Mouse (Mus musculus): ENCODE data around the gene Ccdc169.
A peak's percentile ranks its signal among the peaks of the same experiment; 100 is the strongest.
"Not testable (repeated sequence)": the region's sequence is repeated elsewhere in the genome, so short reads cannot be mapped to it uniquely, and the experiment has no call there.

Ccdc169 gene

GRCm38 (mm10) chr3:55194792-55195191, 57.7 kb downstream of the Ccdc169 start:
- no peak for TF ChIP-seq NANOG (IDR thresholded peaks at IDR 0.05; ENCODE audit: borderline replicate concordance, low read length)
- TF ChIP-seq CTCF (conservative IDR thresholded peaks at IDR 0.05; ENCODE audit: low read length) = no peak
- TF ChIP-seq POU5F1 (IDR thresholded peaks at IDR 0.05; ENCODE audit: borderline replicate concordance, low read length) = no peak
- H3K36me3 ChIP-seq (ENCODE audit: insufficient read depth, low read length) = peaks cover 29% of the 10 kb centered on the region
- H3K27me3 ChIP-seq (ENCODE audit: insufficient read depth, low read length) = no peaks in the 10 kb centered on the region
- H3K4me1 ChIP-seq (replicated peaks; ENCODE audit: low read depth, low read length) = no peaks in the 10 kb centered on the region
- H3K9me3 ChIP-seq (ENCODE audit: low read length) = no peaks in the 10 kb centered on the region
- H3K4me3 ChIP-seq (replicated peaks; ENCODE audit: low read length) = no peak overlapping the region

GRCm38 (mm10) chr3:55195581-55196327, 58.6 kb downstream of the Ccdc169 start:
- no peak overlapping the region for H3K4me3 ChIP-seq (replicated peaks; ENCODE audit: low read length)

DNA sequence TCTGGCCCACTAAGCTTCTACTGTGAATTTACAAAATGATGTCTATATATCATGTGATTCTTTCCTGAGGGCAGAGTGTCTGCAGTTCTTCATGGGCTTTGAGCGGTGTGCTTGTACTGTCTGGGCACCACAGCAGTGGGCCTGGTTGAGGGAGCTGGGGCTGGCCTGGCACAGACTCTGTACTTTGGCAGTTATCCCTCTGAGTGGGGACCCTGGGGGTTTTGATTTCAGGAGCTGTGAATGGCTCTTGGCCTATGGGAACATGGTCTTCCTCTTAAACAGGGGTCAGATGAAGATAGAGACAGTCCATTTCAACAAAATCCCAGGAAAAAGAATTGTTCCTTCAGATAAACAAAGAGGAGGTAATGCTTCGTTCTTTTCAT, 59.2 kb downstream of the Ccdc169 start:
- TF ChIP-seq NANOG (IDR thresholded peaks at IDR 0.05; ENCODE audit: borderline replicate concordance, low read length) (no peak), CTCF (conservative IDR thresholded peaks at IDR 0.05; ENCODE audit: low read length) (no peak), POU5F1 (IDR thresholded peaks at IDR 0.05; ENCODE audit: borderline replicate concordance, low read length) (no peak)
- Histone ChIP-seq H3K4me1 (replicated peaks; ENCODE audit: low read depth, low read length) (no peaks in the 10 kb centered on the region), H3K36me3 (ENCODE audit: insufficient read depth, low read length) (peaks cover 29% of the 10 kb centered on the region), H3K4me3 (replicated peaks; ENCODE audit: low read length) (no peak overlapping the region), H3K9me3 (ENCODE audit: low read length) (no peaks in the 10 kb centered on the region), H3K27me3 (ENCODE audit: insufficient read depth, low read length) (no peaks in the 10 kb centered on the region)

More at GRCm38 (mm10) chr3:55195581-55196327, 58.6 kb downstream of the Ccdc169 start:
- Histone ChIP-seq H3K36me3 (ENCODE audit: insufficient read depth, low read length) (peaks cover 29% of the 10 kb centered on the region), H3K9me3 (ENCODE audit: low read length) (no peaks in the 10 kb centered on the region), H3K4me1 (replicated peaks; ENCODE audit: low read depth, low read length) (no peaks in the 10 kb centered on the region), H3K27me3 (ENCODE audit: insufficient read depth, low read length) (no peaks in the 10 kb centered on the region)
- TF ChIP-seq NANOG (IDR thresholded peaks at IDR 0.05; ENCODE audit: borderline replicate concordance, low read length) (no peak), POU5F1 (IDR thresholded peaks at IDR 0.05; ENCODE audit: borderline replicate concordance, low read length) (no peak), CTCF (conservative IDR thresholded peaks at IDR 0.05; ENCODE audit: low read length) (no peak)

DNA sequence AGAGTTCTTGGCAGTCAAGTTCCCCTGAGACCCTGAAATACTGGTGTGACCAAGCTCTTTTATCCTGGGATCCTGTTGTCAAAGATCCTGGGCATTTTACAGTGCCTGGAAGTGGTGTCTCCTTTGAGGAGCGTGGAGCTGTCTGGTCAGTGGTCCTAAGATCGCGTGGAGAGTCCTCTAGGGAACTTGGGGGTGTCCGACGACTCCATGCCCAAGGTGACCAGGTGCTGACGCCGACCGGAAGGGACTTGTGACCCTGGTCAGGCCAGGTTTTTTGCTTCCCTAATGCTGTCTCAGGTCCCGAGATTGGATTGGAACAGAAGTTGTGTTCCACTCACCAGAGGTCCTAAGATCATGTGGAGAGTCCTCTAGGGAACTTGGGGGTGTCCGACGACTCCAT, 66.5 kb downstream of the Ccdc169 start:
- H3K9me3 ChIP-seq (ENCODE audit: low read length); H3K4me3 ChIP-seq (replicated peaks; ENCODE audit: low read length); H3K4me1 ChIP-seq (replicated peaks; ENCODE audit: low read depth, low read length); H3K27me3 ChIP-seq (ENCODE audit: insufficient read depth, low read length): not testable (repeated sequence)
- peaks cover 30% of the 10 kb centered on the region for H3K36me3 ChIP-seq (ENCODE audit: insufficient read depth, low read length)

DNA sequence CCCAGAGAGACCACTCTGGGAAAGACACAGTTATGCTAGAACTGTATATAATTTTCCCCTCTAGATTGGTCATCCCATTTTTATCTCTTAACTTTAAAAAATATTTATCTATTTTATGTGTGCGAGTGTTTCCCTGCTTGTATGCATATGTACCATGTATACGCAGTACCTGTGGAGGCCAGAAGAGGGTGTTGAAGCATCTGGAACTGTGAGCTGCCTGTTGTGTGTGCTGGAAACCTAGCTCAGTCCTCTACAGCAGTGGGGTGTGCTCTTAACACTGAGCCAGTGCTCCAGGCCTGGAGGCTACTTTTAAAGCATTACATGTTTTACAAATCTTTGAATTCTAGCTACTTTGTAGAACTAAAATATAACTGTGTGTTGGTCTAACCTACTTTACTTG, 69.3 kb downstream of the Ccdc169 start:
- no peak overlapping the region for H3K4me3 ChIP-seq (replicated peaks; ENCODE audit: low read length)
- TF ChIP-seq CTCF (conservative IDR thresholded peaks at IDR 0.05; ENCODE audit: low read length) = peak; percentile 32
- TF ChIP-seq POU5F1 (IDR thresholded peaks at IDR 0.05; ENCODE audit: borderline replicate concordance, low read length) = no peak
- no peak for TF ChIP-seq NANOG (IDR thresholded peaks at IDR 0.05; ENCODE audit: borderline replicate concordance, low read length)
- no peaks in the 10 kb centered on the region for H3K4me1 ChIP-seq (replicated peaks; ENCODE audit: low read depth, low read length)
- peaks cover 9% of the 10 kb centered on the region for H3K9me3 ChIP-seq (ENCODE audit: low read length)
- H3K36me3 ChIP-seq (ENCODE audit: insufficient read depth, low read length) = peaks cover 36% of the 10 kb centered on the region
- no peaks in the 10 kb centered on the region for H3K27me3 ChIP-seq (ENCODE audit: insufficient read depth, low read length)

GRCm38 (mm10) chr3:55207665-55208064, 70.5 kb downstream of the Ccdc169 start:
- no peaks in the 10 kb centered on the region for H3K27me3 ChIP-seq (ENCODE audit: insufficient read depth, low read length)
- H3K36me3 ChIP-seq (ENCODE audit: insufficient read depth, low read length) = peaks cover 36% of the 10 kb centered on the region
- TF ChIP-seq NANOG (IDR thresholded peaks at IDR 0.05; ENCODE audit: borderline replicate concordance, low read length) = no peak
- H3K4me3 ChIP-seq (replicated peaks; ENCODE audit: low read length) = no peak overlapping the region
- H3K9me3 ChIP-seq (ENCODE audit: low read length) = peaks cover 9% of the 10 kb centered on the region
- H3K4me1 ChIP-seq (replicated peaks; ENCODE audit: low read depth, low read length) = no peaks in the 10 kb centered on the region

DNA sequence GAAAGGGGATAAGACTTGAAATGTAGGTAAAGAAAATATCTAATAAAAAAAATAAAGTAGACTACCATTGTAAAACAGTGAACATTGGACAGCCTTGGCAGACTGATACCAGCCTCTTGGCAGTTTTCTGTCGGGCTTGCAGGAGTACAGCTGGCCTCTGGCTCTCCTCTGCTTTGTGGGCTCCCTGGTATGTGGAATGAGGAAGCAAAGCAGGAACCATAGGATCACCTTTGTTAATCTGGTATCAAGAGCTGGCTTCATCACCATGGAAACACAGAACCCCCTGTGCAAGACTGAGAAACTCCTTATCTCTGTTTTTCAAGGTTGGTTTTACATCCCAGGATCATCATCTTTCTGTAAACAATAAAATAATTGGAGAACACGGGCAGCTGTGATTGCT, 75.1 kb downstream of the Ccdc169 start:
- no peaks in the 10 kb centered on the region for H3K4me1 ChIP-seq (replicated peaks; ENCODE audit: low read depth, low read length)
- no peak overlapping the region for H3K4me3 ChIP-seq (replicated peaks; ENCODE audit: low read length)
- H3K27me3 ChIP-seq (ENCODE audit: insufficient read depth, low read length) = no peaks in the 10 kb centered on the region
- peaks cover 17% of the 10 kb centered on the region for H3K36me3 ChIP-seq (ENCODE audit: insufficient read depth, low read length)
- H3K9me3 ChIP-seq (ENCODE audit: low read length) = no peaks in the 10 kb centered on the region
- no peak for TF ChIP-seq POU5F1 (IDR thresholded peaks at IDR 0.05; ENCODE audit: borderline replicate concordance, low read length)
- TF ChIP-seq NANOG (IDR thresholded peaks at IDR 0.05; ENCODE audit: borderline replicate concordance, low read length) = no peak
- TF ChIP-seq CTCF (conservative IDR thresholded peaks at IDR 0.05; ENCODE audit: low read length) = no peak

DNA sequence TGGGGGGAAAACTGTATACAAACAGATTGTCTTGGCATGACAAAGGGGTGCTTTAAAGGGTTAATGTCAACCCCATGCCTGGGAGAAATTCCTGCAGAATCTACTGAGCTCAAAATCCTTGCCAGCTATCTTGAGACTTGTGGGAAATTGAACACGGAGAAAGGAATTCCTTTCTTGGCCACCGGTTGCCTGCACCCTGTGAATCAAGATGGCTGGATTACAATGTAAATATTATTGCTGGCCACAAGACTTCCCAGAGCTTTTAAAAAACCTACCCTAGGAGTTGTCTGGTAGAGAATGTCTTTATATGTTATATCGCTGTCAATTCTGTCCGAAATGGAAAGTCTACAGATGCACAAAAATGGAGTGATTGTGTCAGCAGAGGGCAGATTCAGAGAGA, 76.6 kb downstream of the Ccdc169 start:
- H3K9me3 ChIP-seq (ENCODE audit: low read length) = no peaks in the 10 kb centered on the region
- no peaks in the 10 kb centered on the region for H3K27me3 ChIP-seq (ENCODE audit: insufficient read depth, low read length)
- peaks cover 4% of the 10 kb centered on the region; the same call in 1 of the 2 replicates for H3K36me3 ChIP-seq (ENCODE audit: insufficient read depth, low read length)
- TF ChIP-seq POU5F1 (IDR thresholded peaks at IDR 0.05; ENCODE audit: borderline replicate concordance, low read length) = no peak
- TF ChIP-seq NANOG (IDR thresholded peaks at IDR 0.05; ENCODE audit: borderline replicate concordance, low read length) = no peak
- no peak for TF ChIP-seq CTCF (conservative IDR thresholded peaks at IDR 0.05; ENCODE audit: low read length)
- H3K4me1 ChIP-seq (replicated peaks; ENCODE audit: low read depth, low read length) = no peaks in the 10 kb centered on the region
- no peak overlapping the region for H3K4me3 ChIP-seq (replicated peaks; ENCODE audit: low read length)

- Histone ChIP-seq H3K36me3 (ENCODE audit: insufficient read depth, low read length) (no peaks in the 10 kb centered on the region), H3K9me3 (ENCODE audit: low read length) (no peaks in the 10 kb centered on the region), H3K4me1 (replicated peaks; ENCODE audit: low read depth, low read length) (no peaks in the 10 kb centered on the region), H3K27me3 (ENCODE audit: insufficient read depth, low read length) (no peaks in the 10 kb centered on the region), H3K4me3 (replicated peaks; ENCODE audit: low read length) (no peak overlapping the region)
- no peak for TF ChIP-seq CTCF (conservative IDR thresholded peaks at IDR 0.05; ENCODE audit: low read length)
These were observed 77.3 kb downstream of the Ccdc169 start for GRCm38 (mm10) chr3:55214413-55214812.
